Mouse (Mus musculus) kidney, embryonic 16.5 days (tissue): ENCODE measurements around the gene Olfr1234. TPM values are rescaled to one million over a fixed set of nuclear protein-coding genes. Genes with fewer than 3 reads are reported as not detected.

Experiments
- ATAC-seq: fragments of 200-750 bp; cut with Nextera tagmentation; 2 replicates; pipeline ENCODE4 v1.8.0; 2017; ENCODE audit warnings: moderate TSS enrichment; ENCODE audit not compliant: low FRiP score, low TSS enrichment
- H3K27ac ChIP-seq: fragments of 300-500 bp; sonication (generic); 2 replicates; pipeline ENCODE4 v1.5.1; 2014; ENCODE audit warnings: low read length
- H3K27me3 ChIP-seq: fragments of 300-500 bp; sonication (generic); 2 replicates; pipeline ENCODE4 v1.6.1; 2014; ENCODE audit warnings: low read length, control low read depth, mixed read lengths; ENCODE audit not compliant: insufficient read depth
- H3K36me3 ChIP-seq: fragments of 300-500 bp; sonication (generic); 2 replicates; pipeline ENCODE4 v1.6.1; 2014; ENCODE audit warnings: low read length, control low read depth, mixed read lengths; ENCODE audit not compliant: insufficient read depth
- H3K4me1 ChIP-seq: fragments of 300-500 bp; sonication (generic); 2 replicates; pipeline ENCODE4 v1.6.1; 2014; ENCODE audit warnings: low read length, control low read depth, mixed read lengths; ENCODE audit not compliant: insufficient read depth
- H3K4me2 ChIP-seq: fragments of 300-500 bp; sonication (generic); replicated peaks from 2 replicates; pipeline ENCODE4 v1.6.1; 2014; ENCODE audit warnings: low read depth, low read length
- H3K4me3 ChIP-seq: fragments of 300-500 bp; sonication (generic); 2 replicates; pipeline ENCODE4 v1.5.1; 2014; ENCODE audit warnings: mild to moderate bottlenecking, low read length
- H3K9ac ChIP-seq: fragments of 300-500 bp; sonication (generic); replicated peaks from 2 replicates; pipeline ENCODE4 v1.6.1; 2014; ENCODE audit warnings: low read length
- H3K9me3 ChIP-seq: fragments of 300-500 bp; sonication (generic); 2 replicates; pipeline ENCODE4 v1.6.1; 2016; ENCODE audit warnings: low read length, control low read depth
- WGBS: fragments of 180-500 bp; shearing (Covaris S2); extraction: QIAGEN DNeasy Blood & Tissue Kit; methylation state at CpG from one replicate; pipeline ENCODE4 v1.1.7; 2014; 5-methylcytosine and 5-hydroxymethylcytosine counted together
- polyA plus RNA-seq: library from polyadenylated mRNA; unstranded; fragments of >200 nt; fragmentation: Nextera tagmentation; extraction: Ambion mirVana; gene quantifications from 2 replicates; pipeline ENCODE4 v1.2.1, GENCODE M21; 2015

Gene Olfr1234
- polyA plus RNA-seq = not detected in 2 replicates

- Histone ChIP-seq H3K4me1 (no peaks in the 10 kb centered on the region), H3K4me2 (no peak within 1 kb of the TSS), H3K9ac (no peak within 1 kb of the TSS), H3K27ac (no peak within 1 kb of the TSS), H3K27me3 (no peaks in the 10 kb centered on the region), H3K36me3 (no peaks in the 10 kb centered on the region), H3K9me3 (no peaks in the 10 kb centered on the region), H3K4me3 (no peak within 1 kb of the TSS)
- 85% methylated on average over 4 of the region's 4 CpGs for WGBS
- ATAC-seq = no peak
Measured at GRCm38 (mm10) chr2:89364765-89365164, at the start of gene Olfr1234. Gene Olfr1234 (minus strand): TSS chr2:89364865.

GRCm38 (mm10) chr2:89409576-89409975 is 44.9 kb upstream of the Olfr1234 start, which contains the start of gene Olfr1238:
Gene Olfr1238 (minus strand): TSS chr2:89409676.
- ATAC-seq = no peak
- no peaks in the 10 kb centered on the region for H3K27me3 ChIP-seq
- H3K9ac ChIP-seq = no peak within 1 kb of the TSS
- no peak within 1 kb of the TSS for H3K4me2 ChIP-seq
- 90% methylated on average over 2 of the region's 2 CpGs for WGBS
- no peak within 1 kb of the TSS for H3K4me3 ChIP-seq
- no peak within 1 kb of the TSS for H3K27ac ChIP-seq
- H3K9me3 ChIP-seq = no peaks in the 10 kb centered on the region
- H3K36me3 ChIP-seq = no peaks in the 10 kb centered on the region
- no peaks in the 10 kb centered on the region for H3K4me1 ChIP-seq

GRCm38 (mm10) chr2:89400882-89401281 is 36.2 kb upstream of the Olfr1234 start:
- no peak overlapping the region for H3K9ac ChIP-seq
- WGBS = 72% methylated on average over 1 of the region's 1 CpGs

GRCm38 (mm10) chr2:89342298-89342697 is 22.4 kb downstream of the Olfr1234 start, which contains the start of gene Olfr1233:
Gene Olfr1233 (minus strand): TSS chr2:89342398.
- no peak within 1 kb of the TSS for H3K9ac ChIP-seq
- no peaks in the 10 kb centered on the region for H3K36me3 ChIP-seq
- no peaks in the 10 kb centered on the region for H3K4me1 ChIP-seq
- ATAC-seq = no peak
- H3K27me3 ChIP-seq = no peaks in the 10 kb centered on the region
- no peak within 1 kb of the TSS for H3K4me2 ChIP-seq
- no peak within 1 kb of the TSS for H3K4me3 ChIP-seq
- no peaks in the 10 kb centered on the region for H3K9me3 ChIP-seq
- H3K27ac ChIP-seq = no peak within 1 kb of the TSS

More at GRCm38 (mm10) chr2:89400882-89401281, 36.2 kb upstream of the Olfr1234 start:
- Histone ChIP-seq H3K4me3 (no peak overlapping the region), H3K9me3 (no peaks in the 10 kb centered on the region), H3K27me3 (no peaks in the 10 kb centered on the region), H3K4me1 (no peaks in the 10 kb centered on the region), H3K27ac (no peak overlapping the region), H3K4me2 (no peak overlapping the region), H3K36me3 (no peaks in the 10 kb centered on the region)
- ATAC-seq = no peak

- Histone ChIP-seq H3K4me2 (no peak within 1 kb of the TSS), H3K9me3 (no peaks in the 10 kb centered on the region), H3K9ac (no peak within 1 kb of the TSS), H3K36me3 (no peaks in the 10 kb centered on the region), H3K27ac (no peak within 1 kb of the TSS), H3K4me1 (no peaks in the 10 kb centered on the region), H3K27me3 (no peaks in the 10 kb centered on the region), H3K4me3 (no peak within 1 kb of the TSS)
- ATAC-seq = no peak
Measured at GRCm38 (mm10) chr2:89329575-89329974, 35.1 kb downstream of the Olfr1234 start, which contains the start of gene Olfr1232. Gene Olfr1232 (minus strand): TSS chr2:89329675.

Other genes with a start within 250 kb of the Olfr1234 start
- not detected in 2 replicates for gene Olfr1221, start 247.6 kb downstream of the Olfr1234 start, polyA plus RNA-seq
- gene Olfr1222, start 231.8 kb downstream of the Olfr1234 start, polyA plus RNA-seq = not detected in 2 replicates
- not detected in 2 replicates for gene Olfr1223, start 213.3 kb downstream of the Olfr1234 start, polyA plus RNA-seq
- gene Olfr1224-ps1, start 200.8 kb downstream of the Olfr1234 start, polyA plus RNA-seq = not detected in 2 replicates
- gene Olfr1225, start 190.2 kb downstream of the Olfr1234 start, polyA plus RNA-seq = not detected in 2 replicates
- gene Olfr1226, start 164.8 kb downstream of the Olfr1234 start, polyA plus RNA-seq = not detected in 2 replicates
- gene Olfr1228, start 110.8 kb downstream of the Olfr1234 start, polyA plus RNA-seq = not detected in 2 replicates
- gene Olfr1229, start 76.9 kb downstream of the Olfr1234 start, polyA plus RNA-seq = not detected in 2 replicates
- gene Olfr1230, start 67.6 kb downstream of the Olfr1234 start, polyA plus RNA-seq = not detected in 2 replicates
- not detected in 2 replicates for gene Olfr1231, start 57.8 kb downstream of the Olfr1234 start, polyA plus RNA-seq
- not detected in 2 replicates for gene Olfr1232, start 35.2 kb downstream of the Olfr1234 start, polyA plus RNA-seq
- not detected in 2 replicates for gene Olfr1233, start 22.5 kb downstream of the Olfr1234 start, polyA plus RNA-seq
- not detected in 2 replicates for gene Olfr1238, start 44.8 kb upstream of the Olfr1234 start, polyA plus RNA-seq
- gene Olfr1239, start 55.5 kb upstream of the Olfr1234 start, polyA plus RNA-seq = not detected in 2 replicates
- gene Olfr1240, start 78.1 kb upstream of the Olfr1234 start, polyA plus RNA-seq = not detected in 2 replicates
- not detected in 2 replicates for gene Olfr1241, start 122.3 kb upstream of the Olfr1234 start, polyA plus RNA-seq
- gene Olfr1242, start 133.5 kb upstream of the Olfr1234 start, polyA plus RNA-seq = not detected in 2 replicates
- gene Olfr1243, start 166.6 kb upstream of the Olfr1234 start, polyA plus RNA-seq = not detected in 2 replicates
- not detected in 2 replicates for gene Olfr1245, start 213.6 kb upstream of the Olfr1234 start, polyA plus RNA-seq
- not detected in 2 replicates for gene Olfr1246, start 228.3 kb upstream of the Olfr1234 start, polyA plus RNA-seq
- not detected in 2 replicates for gene Olfr1247, start 249.3 kb upstream of the Olfr1234 start, polyA plus RNA-seq